Mouse (Mus musculus) liver, embryonic 18 days (tissue): ENCODE results near the gene Olfr1308. TPM values are rescaled to one million over a fixed set of nuclear protein-coding genes. Genes with fewer than 3 reads are reported as not detected.

Experiments
- polyA plus RNA-seq: library from polyadenylated mRNA; depleted of rRNA; stranded (reverse); fragments of >200 nt; gene quantifications from 2 replicates; pipeline ENCODE4 v1.2.3, GENCODE M21; 2012; rRNA removed

Gene Olfr1308
- polyA plus RNA-seq: not detected in 2 replicates

DNA sequence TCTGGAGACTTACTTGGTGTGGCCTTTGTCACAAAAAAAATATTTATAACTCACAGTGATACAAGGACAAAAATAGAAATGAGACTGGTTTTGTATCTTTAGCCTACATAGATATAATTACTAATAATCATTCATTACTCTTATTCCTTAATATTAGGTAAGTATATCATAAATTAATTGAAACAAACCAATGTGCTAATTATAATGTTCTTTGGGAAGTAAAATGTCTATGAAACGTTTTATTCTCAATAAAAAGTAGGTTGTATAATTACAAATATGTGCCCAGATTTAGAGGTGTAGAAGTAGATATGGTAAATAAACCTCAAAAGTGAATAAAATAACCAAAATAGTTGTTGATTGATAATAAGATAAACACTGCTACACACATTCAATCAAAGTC, at the start of gene Olfr1308:
Gene Olfr1308 (minus strand): TSS at position 101 of the 400 bp plus-strand sequence.

GRCm38 (mm10) chr2:112012608-112013007, 47.9 kb upstream of the Olfr1308 start, which contains the start of gene Olfr1310:
Gene Olfr1310, minus strand, starts transcription at chr2:112012708.

DNA sequence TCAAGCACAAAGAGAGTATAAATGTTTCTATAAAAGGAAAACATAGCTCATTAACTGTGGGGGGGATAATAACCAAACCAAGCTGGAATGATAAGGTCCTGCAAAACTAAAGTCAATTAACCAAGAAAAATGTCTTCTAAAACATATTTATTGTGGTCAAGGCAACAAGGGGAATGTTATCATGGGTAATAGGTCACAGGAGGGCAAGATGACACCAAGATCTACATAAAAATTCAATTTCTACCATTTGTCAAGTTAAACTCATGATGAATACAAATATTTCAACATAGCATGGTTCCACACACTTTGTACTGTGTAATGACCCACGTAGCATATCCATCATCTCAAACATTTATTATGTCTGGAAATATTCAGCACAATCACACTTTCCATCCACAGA, 25.4 kb upstream of the Olfr1308 start, which contains the start of gene Olfr1309:
Gene Olfr1309 (minus strand): TSS at position 101 of the 400 bp plus-strand sequence.

GRCm38 (mm10) chr2:111949340-111949739, 15.4 kb downstream of the Olfr1308 start, which contains the start of gene Olfr1307:
Gene Olfr1307, minus strand, starts transcription at chr2:111949440.

GRCm38 (mm10) chr2:111916171-111916570, 48.6 kb downstream of the Olfr1308 start, which contains the start of gene Olfr1306:
Gene Olfr1306, minus strand, starts transcription at chr2:111916271.

Other genes starting within 250 kb of the Olfr1308 start
- gene Olfr1301, start 213.9 kb downstream of the Olfr1308 start, polyA plus RNA-seq: not detected in 2 replicates
- gene Olfr1302, start 187.5 kb downstream of the Olfr1308 start, polyA plus RNA-seq: not detected in 2 replicates
- not detected in 2 replicates for gene Olfr1303, start 144.6 kb downstream of the Olfr1308 start, polyA plus RNA-seq
- not detected in 2 replicates for gene Olfr1305, start 87.8 kb downstream of the Olfr1308 start, polyA plus RNA-seq
- not detected in 2 replicates for gene Olfr1306, start 48.7 kb downstream of the Olfr1308 start, polyA plus RNA-seq
- not detected in 2 replicates for gene Olfr1307, start 15.5 kb downstream of the Olfr1308 start, polyA plus RNA-seq
- not detected in 2 replicates for gene Olfr1309, start 25.3 kb upstream of the Olfr1308 start, polyA plus RNA-seq
- not detected in 2 replicates for gene Olfr1310, start 47.8 kb upstream of the Olfr1308 start, polyA plus RNA-seq
- not detected in 2 replicates for gene Olfr1311, start 59.5 kb upstream of the Olfr1308 start, polyA plus RNA-seq
- not detected in 2 replicates for gene Olfr1312, start 85.3 kb upstream of the Olfr1308 start, polyA plus RNA-seq
- gene Olfr1313, start 112.9 kb upstream of the Olfr1308 start, polyA plus RNA-seq: not detected in 2 replicates
- not detected in 2 replicates for gene Olfr1314, start 131.8 kb upstream of the Olfr1308 start, polyA plus RNA-seq
- not detected in 2 replicates for gene Olfr1315-ps1, start 150.5 kb upstream of the Olfr1308 start, polyA plus RNA-seq
- gene Olfr1316, start 170.0 kb upstream of the Olfr1308 start, polyA plus RNA-seq: not detected in 2 replicates
- not detected in 2 replicates for gene Olfr1317, start 175.4 kb upstream of the Olfr1308 start, polyA plus RNA-seq
- not detected in 2 replicates for gene Olfr1318, start 189.3 kb upstream of the Olfr1308 start, polyA plus RNA-seq